Mouse (Mus musculus): Measurements from ENCODE around the gene Gm20388. TPM values are rescaled to one million over a fixed set of nuclear protein-coding genes. Genes with fewer than 3 reads are reported as not detected.

Gm20388 gene
- polyA plus RNA-seq, 1 experiment from 2014 or later, result not detected

GRCm38 (mm10) chr8:122976046-122976445 is 3065.4 kb downstream of the Gm20388 start:
- 80% methylated on average over 4 of the region's 4 CpGs for WGBS
- Histone ChIP-seq H3K36me3 (ENCODE audit: control insufficient read depth, insufficient read depth) (no peaks in the 10 kb centered on the region), H3K27ac (ENCODE audit: low read depth, low read length) (no peak overlapping the region), H3K9me3 (ENCODE audit: control insufficient read depth) (no peaks in the 10 kb centered on the region), H3K4me3 (ENCODE audit: low read depth, low read length) (no peak overlapping the region), H3K4me2 (replicated peaks; ENCODE audit: low read depth) (no peak overlapping the region), H3K27me3 (replicated peaks; ENCODE audit: control insufficient read depth, insufficient read depth, low read length) (no peaks in the 10 kb centered on the region), H3K4me1 (replicated peaks; ENCODE audit: control insufficient read depth, insufficient read depth, low read length) (0 out of 2 replicates have a peak, but pooled peaks cover 11% of the 10 kb centered on the region), H3K9ac (ENCODE audit: low read depth, low read length) (no peak overlapping the region)
- TF ChIP-seq CTCF (IDR thresholded peaks at IDR 0.05; ENCODE audit: low read depth), result no peak
- ATAC-seq, result no peak

GRCm38 (mm10) chr8:122979424-122979823 is 3068.8 kb downstream of the Gm20388 start:
- H3K36me3 ChIP-seq (ENCODE audit: control insufficient read depth, insufficient read depth), result no peaks in the 10 kb centered on the region
- WGBS, result 66% methylated on average over 3 of the region's 3 CpGs
- H3K27ac ChIP-seq (ENCODE audit: low read depth, low read length), result no peak overlapping the region
- H3K9ac ChIP-seq (ENCODE audit: low read depth, low read length), result no peak overlapping the region
- peaks cover 14% of the 10 kb centered on the region; the same call in 1 of the 2 replicates for H3K4me1 ChIP-seq (replicated peaks; ENCODE audit: control insufficient read depth, insufficient read depth, low read length)
- H3K27me3 ChIP-seq (replicated peaks; ENCODE audit: control insufficient read depth, insufficient read depth, low read length), result no peaks in the 10 kb centered on the region
- no peaks in the 10 kb centered on the region for H3K9me3 ChIP-seq (ENCODE audit: control insufficient read depth)
- no peak for TF ChIP-seq CTCF (IDR thresholded peaks at IDR 0.05; ENCODE audit: low read depth)
- no peak for ATAC-seq
- H3K4me2 ChIP-seq (replicated peaks; ENCODE audit: low read depth), result no peak overlapping the region
- no peak overlapping the region for H3K4me3 ChIP-seq (ENCODE audit: low read depth, low read length)

DNA sequence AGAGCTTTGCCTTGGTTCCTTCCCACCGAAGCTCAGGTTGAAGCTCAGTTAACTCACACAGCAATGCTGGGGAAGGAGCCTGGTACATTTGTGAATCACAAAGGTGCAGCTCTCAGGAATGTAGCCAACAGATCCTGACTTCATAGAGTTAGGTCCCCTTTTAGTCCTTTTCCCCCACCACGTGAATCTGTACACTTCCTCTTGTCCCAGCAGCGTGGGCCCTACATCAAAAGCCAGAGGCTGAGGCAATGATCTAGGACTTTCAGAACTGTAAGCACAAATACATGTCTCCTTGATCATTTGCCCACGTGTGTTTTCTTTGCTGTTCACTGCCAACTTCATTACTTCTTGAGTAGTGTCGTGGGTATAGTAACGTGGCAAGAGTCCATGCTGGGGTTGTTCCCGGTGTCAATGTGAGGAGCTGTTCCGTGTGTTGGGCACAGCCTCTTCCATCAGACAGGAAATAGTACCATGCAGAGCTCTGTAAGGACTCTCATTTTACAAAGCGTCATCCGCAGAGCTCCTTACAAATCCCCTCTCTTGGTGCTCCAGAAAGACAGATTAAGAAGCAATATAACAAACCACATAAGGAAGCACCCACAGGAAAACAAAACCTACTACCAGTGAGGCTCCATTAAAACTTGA is 3069.3 kb downstream of the Gm20388 start:
- no peaks in the 10 kb centered on the region for H3K27me3 ChIP-seq (replicated peaks; ENCODE audit: control insufficient read depth, insufficient read depth, low read length)
- no peak overlapping the region for H3K27ac ChIP-seq (ENCODE audit: low read depth, low read length)
- no peak overlapping the region for H3K4me3 ChIP-seq (ENCODE audit: low read depth, low read length)
- H3K36me3 ChIP-seq (ENCODE audit: control insufficient read depth, insufficient read depth), result no peaks in the 10 kb centered on the region
- no peak for TF ChIP-seq CTCF (IDR thresholded peaks at IDR 0.05; ENCODE audit: low read depth)
- no peak overlapping the region for H3K9ac ChIP-seq (ENCODE audit: low read depth, low read length)
- no peaks in the 10 kb centered on the region for H3K9me3 ChIP-seq (ENCODE audit: control insufficient read depth)
- H3K4me2 ChIP-seq (replicated peaks; ENCODE audit: low read depth), result no peak overlapping the region
- H3K4me1 ChIP-seq (replicated peaks; ENCODE audit: control insufficient read depth, insufficient read depth, low read length), result peaks cover 18% of the 10 kb centered on the region; the same call in 1 of the 2 replicates
- 68% methylated on average over 10 of the region's 10 CpGs for WGBS
- no peak for ATAC-seq

- no peaks in the 10 kb centered on the region for H3K36me3 ChIP-seq (ENCODE audit: control insufficient read depth, insufficient read depth)
- H3K4me1 ChIP-seq (replicated peaks; ENCODE audit: control insufficient read depth, insufficient read depth, low read length), result peaks cover 29% of the 10 kb centered on the region
- 44% methylated on average over 5 of the region's 5 CpGs for whole genome bisulfite sequencing
- no peaks in the 10 kb centered on the region for H3K27me3 ChIP-seq (replicated peaks; ENCODE audit: control insufficient read depth, insufficient read depth, low read length)
- no peak overlapping the region for H3K4me2 ChIP-seq (replicated peaks; ENCODE audit: low read depth)
- H3K4me3 ChIP-seq (ENCODE audit: low read depth, low read length), result no peak overlapping the region
- no peaks in the 10 kb centered on the region for H3K9me3 ChIP-seq (ENCODE audit: control insufficient read depth)
- no peak overlapping the region for H3K9ac ChIP-seq (ENCODE audit: low read depth, low read length)
- no peak for ATAC-seq
- TF ChIP-seq CTCF (IDR thresholded peaks at IDR 0.05; ENCODE audit: low read depth), result no peak
- 0 out of 2 replicates have a peak overlapping the region, but pooled peaks have one; percentile 28 for H3K27ac ChIP-seq (ENCODE audit: low read depth, low read length)
These were observed 3071.0 kb downstream of the Gm20388 start for GRCm38 (mm10) chr8:122981646-122982045.

DNA sequence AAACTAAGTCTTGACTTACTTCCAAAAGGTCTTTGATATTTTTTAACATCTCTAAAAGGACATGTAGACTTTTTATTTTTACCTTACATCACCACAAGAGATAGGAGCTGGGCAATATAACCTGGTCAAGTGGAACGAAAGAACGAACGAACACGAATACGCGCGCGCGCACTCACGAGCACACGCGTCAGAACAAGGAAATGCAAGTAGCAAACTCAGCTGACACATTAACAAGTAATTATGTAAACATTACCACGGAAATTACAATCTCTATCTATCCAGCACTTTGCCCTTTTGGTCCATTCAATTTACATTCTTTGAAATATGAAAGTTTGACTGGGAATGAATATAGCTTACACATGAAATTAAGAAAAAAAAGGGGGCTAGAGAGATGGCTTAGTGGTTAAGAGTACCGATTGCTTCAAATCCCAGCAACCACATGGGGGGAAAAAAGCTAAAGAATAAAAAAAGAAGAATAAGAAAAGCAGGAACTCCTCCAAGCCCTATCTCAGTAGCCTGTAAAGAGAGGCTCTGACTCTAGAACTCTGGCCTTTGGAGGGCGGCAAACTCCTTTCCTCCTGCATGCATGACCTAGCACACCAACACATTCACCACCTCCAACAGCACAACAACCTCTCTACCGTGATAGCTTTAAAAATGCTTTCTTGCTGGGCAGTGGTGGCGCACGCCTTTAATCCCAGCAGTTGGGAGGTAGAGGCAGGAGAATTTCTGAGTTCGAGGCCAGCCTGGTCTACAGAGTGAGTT is 3072.7 kb downstream of the Gm20388 start:
- Histone ChIP-seq H3K9ac (ENCODE audit: low read depth, low read length) (no peak overlapping the region), H3K27ac (ENCODE audit: low read depth, low read length) (peak overlapping the region; percentile 70), H3K4me2 (replicated peaks; ENCODE audit: low read depth) (peak overlapping the region; percentile 45), H3K4me3 (ENCODE audit: low read depth, low read length) (no peak overlapping the region), H3K4me1 (replicated peaks; ENCODE audit: control insufficient read depth, insufficient read depth, low read length) (peaks cover 42% of the 10 kb centered on the region), H3K36me3 (ENCODE audit: control insufficient read depth, insufficient read depth) (no peaks in the 10 kb centered on the region), H3K27me3 (replicated peaks; ENCODE audit: control insufficient read depth, insufficient read depth, low read length) (no peaks in the 10 kb centered on the region), H3K9me3 (ENCODE audit: control insufficient read depth) (no peaks in the 10 kb centered on the region)
- peak; percentile 82 for ATAC-seq
- 39% methylated on average over 19 of the region's 19 CpGs for WGBS
- peak; percentile 63 for TF ChIP-seq CTCF (IDR thresholded peaks at IDR 0.05; ENCODE audit: low read depth)

GRCm38 (mm10) chr8:122984175-122984574 is 3073.5 kb downstream of the Gm20388 start:
- Histone ChIP-seq H3K36me3 (ENCODE audit: control insufficient read depth, insufficient read depth) (no peaks in the 10 kb centered on the region), H3K9ac (ENCODE audit: low read depth, low read length) (no peak overlapping the region), H3K27ac (ENCODE audit: low read depth, low read length) (peak overlapping the region; percentile 75), H3K27me3 (replicated peaks; ENCODE audit: control insufficient read depth, insufficient read depth, low read length) (no peaks in the 10 kb centered on the region), H3K4me3 (ENCODE audit: low read depth, low read length) (no peak overlapping the region), H3K4me2 (replicated peaks; ENCODE audit: low read depth) (peak overlapping the region; percentile 24; the same call in 1 of the 2 replicates), H3K4me1 (replicated peaks; ENCODE audit: control insufficient read depth, insufficient read depth, low read length) (peaks cover 37% of the 10 kb centered on the region), H3K9me3 (ENCODE audit: control insufficient read depth) (no peaks in the 10 kb centered on the region)
- TF ChIP-seq CTCF (IDR thresholded peaks at IDR 0.05; ENCODE audit: low read depth), result no peak
- ATAC-seq, result no peak
- WGBS, result 78% methylated on average over 3 of the region's 3 CpGs
